Mouse (Mus musculus): ENCODE results near the gene Slc1a5. TPM values are rescaled to one million over a fixed set of nuclear protein-coding genes. Genes with fewer than 3 reads are reported as not detected.

Gene Slc1a5
- total and polyA plus RNA-seq, 3 experiments = 115 to 245 (median 174) TPM

- Histone ChIP-seq H3K4me3 (replicated peaks in 1 of 3; ENCODE audit: low read depth in 2 of 3, low read length in 2 of 3, poor library complexity in 1 of 3) (no peak overlapping the region), H3K79me2 (replicated peaks; ENCODE audit: control insufficient read depth, extremely low read depth, insufficient read depth, poor library complexity, severe bottlenecking) (no peaks in the 10 kb centered on the region), H3K36me3 (replicated peaks in 1 of 2; ENCODE audit: control insufficient read depth in 1 of 2, insufficient read depth in 1 of 2, low read length in 1 of 2) (no peaks in the 10 kb centered on the region), H3K27ac (ENCODE audit: insufficient read depth, low read depth) (no peak overlapping the region), H3K4me2 (ENCODE audit: insufficient read depth, low read depth, poor library complexity, severe bottlenecking) (no peak overlapping the region), H3K9ac (ENCODE audit: insufficient read depth, low read depth) (no peak overlapping the region), H3K4me1 (ENCODE audit: control insufficient read depth in 1 of 2, insufficient read depth in 2 of 2) (peaks cover 2 to 12% of the 10 kb centered on the region in 2 experiments; a peak in 2 of 4 replicates), H3K27me3 (replicated peaks) (no peaks in the 10 kb centered on the region), H3K9me3 (replicated peaks; ENCODE audit: low read length) (peaks cover 3% of the 10 kb centered on the region)
- in situ Hi-C loops (cut with MboI; ENCODE audit: low pct_ligation_motif_present, low pct_unique_long_range_greater_than_20kb, low sequenced_read_pairs) = no loop called here
- no peak for DNase-seq (ENCODE audit: extremely low read depth)
- TF ChIP-seq PAX5 (IDR thresholded peaks at IDR 0.05; ENCODE audit: low read length) (no peak), GABPA (IDR thresholded peaks at IDR 0.05; ENCODE audit: insufficient replicate concordance, low read depth, low read length) (no peak), ZC3H11A (IDR thresholded peaks at IDR 0.05; ENCODE audit: low read depth, low read length) (no peak), RCOR1 (conservative IDR thresholded peaks at IDR 0.05; ENCODE audit: low read depth, low read length) (no peak), MXI1 (IDR thresholded peaks at IDR 0.05; ENCODE audit: low read depth, low read length) (no peak), UBTF (IDR thresholded peaks at IDR 0.05; ENCODE audit: low read depth, low read length) (no peak), SMC3 (IDR thresholded peaks at IDR 0.05; ENCODE audit: low read depth, low read length) (no peak), IRF4 (IDR thresholded peaks at IDR 0.05; ENCODE audit: low read depth, low read length) (no peak), NELFE (IDR thresholded peaks at IDR 0.05; ENCODE audit: low read depth, low read length) (no peak)
- dilution Hi-C loops (cut with MboI; ENCODE audit: extremely low pct_ligation_motif_present, extremely low pct_unique_long_range_greater_than_20kb, low sequenced_read_pairs) = no loop called here
Observed at GRCm38 (mm10) chr7:16763463-16764218, 17.5 kb upstream of the Slc1a5 start.

GRCm38 (mm10) chr7:16766443-16766842 lies 14.7 kb upstream of the Slc1a5 start:
- no peak overlapping the region for H3K27ac ChIP-seq (ENCODE audit: insufficient read depth, low read depth)
- in situ Hi-C loops (cut with MboI; ENCODE audit: low pct_ligation_motif_present, low pct_unique_long_range_greater_than_20kb, low sequenced_read_pairs) = no loop called here
- DNase-seq (ENCODE audit: extremely low read depth) = no peak

More at GRCm38 (mm10) chr7:16766443-16766842, 14.7 kb upstream of the Slc1a5 start:
- no peaks in the 10 kb centered on the region for H3K36me3 ChIP-seq (replicated peaks in 1 of 2; ENCODE audit: control insufficient read depth in 1 of 2, insufficient read depth in 1 of 2, low read length in 1 of 2)
- H3K27me3 ChIP-seq (replicated peaks) = no peaks in the 10 kb centered on the region
- no peak overlapping the region for H3K4me2 ChIP-seq (ENCODE audit: insufficient read depth, low read depth, poor library complexity, severe bottlenecking)
- TF ChIP-seq E2F4 (IDR thresholded peaks at IDR 0.05; ENCODE audit: insufficient replicate concordance, low read depth, low read length) (no peak), SMC3 (IDR thresholded peaks at IDR 0.05; ENCODE audit: low read depth, low read length) (no peak), NRF1 (IDR thresholded peaks at IDR 0.05; ENCODE audit: low read depth, low read length) (no peak), SIN3A (IDR thresholded peaks at IDR 0.05; ENCODE audit: low read length) (no peak), ETS1 (conservative IDR thresholded peaks at IDR 0.05; ENCODE audit: low read depth, low read length) (no peak), POLR2A (IDR thresholded peaks at IDR 0.05; ENCODE audit: low read depth, low read length) (no peak), UBTF (IDR thresholded peaks at IDR 0.05; ENCODE audit: low read depth, low read length) (no peak), JUN (IDR thresholded peaks at IDR 0.05; ENCODE audit: insufficient read depth, low read depth, low read length) (no peak), MAZ (IDR thresholded peaks at IDR 0.05; ENCODE audit: low read depth, low read length) (no peak), ZMIZ1 (IDR thresholded peaks at IDR 0.05; ENCODE audit: low read depth, low read length) (no peak), RAD21 (IDR thresholded peaks at IDR 0.05; ENCODE audit: low read depth, low read length) (no peak)
- peaks cover 11% of the 10 kb centered on the region for H3K9me3 ChIP-seq (replicated peaks; ENCODE audit: low read length)
- dilution Hi-C loops (cut with MboI; ENCODE audit: extremely low pct_ligation_motif_present, extremely low pct_unique_long_range_greater_than_20kb, low sequenced_read_pairs) = no loop called here
- H3K4me1 ChIP-seq (ENCODE audit: control insufficient read depth in 1 of 2, insufficient read depth in 2 of 2) = no peaks in the 10 kb centered on the region
- H3K4me3 ChIP-seq (replicated peaks in 1 of 3; ENCODE audit: low read depth in 2 of 3, low read length in 2 of 3, poor library complexity in 1 of 3) = no peak overlapping the region
- no peak overlapping the region for H3K9ac ChIP-seq (ENCODE audit: insufficient read depth, low read depth)
- no peaks in the 10 kb centered on the region; the same call in 1 of the 2 replicates for H3K79me2 ChIP-seq (replicated peaks; ENCODE audit: control insufficient read depth, extremely low read depth, insufficient read depth, poor library complexity, severe bottlenecking)
